Mouse (Mus musculus) erythroblast, embryonic 14.5 days (primary cell): ENCODE measurements around the gene BC055324.

Source experiments
- GATA1 ChIP-seq: IDR thresholded peaks from 2 replicates; pipeline ENCODE4 v1.6.1; 2012; ENCODE audit warnings: low read length, inconsistent platforms, mixed read lengths
- TAL1 ChIP-seq: IDR thresholded peaks from 3 replicates; pipeline ENCODE4 v1.6.1; 2012; ENCODE audit warnings: low read length, inconsistent platforms, mixed read lengths

GRCm38 (mm10) chr1:164027416-164027815 is 32.8 kb upstream of the BC055324 start:
- TF ChIP-seq GATA1 (no peak), TAL1 (no peak)
